Mouse (Mus musculus) megakaryocyte-erythroid progenitor cell, adult 5-6 weeks (primary cell): Measurements from ENCODE around the gene Gm20715. TPM values are rescaled to one million over a fixed set of nuclear protein-coding genes. Genes with fewer than 3 reads are reported as not detected.
"Not testable (repeated sequence)": the region's sequence is repeated elsewhere in the genome, so short reads cannot be mapped to it uniquely, and the experiment has no call there.

Source experiments
- ATAC-seq: replicated peaks from 2 replicates; pipeline ENCODE4 v1.8.0; 2016; ENCODE audit warnings: mild to moderate bottlenecking, inconsistent platforms; ENCODE audit not compliant: severe bottlenecking, poor library complexity, low FRiP score, low TSS enrichment
- total RNA-seq, 2 experiments: library from RNA; stranded (forward) in 1 of 2; stranded (reverse) in 1 of 2; fragments of 200-1000, 215-1000 nt in 1 of 2; fragments of >200 nt in 1 of 2; fragmentation: Nextera tagmentation in 1 of 2; gene quantifications; 2 replicates each; pipeline ENCODE4 v1.2.3; 2014 to 2017

Gene Gm20715
- total RNA-seq, 2 experiments from 2014 or later: not detected

GRCm38 (mm10) chr7:6415442-6415787 lies 5.3 kb downstream of the Gm20715 start:
- no peak for ATAC-seq

- no peak for ATAC-seq
These were observed 9.8 kb downstream of the Gm20715 start for GRCm38 (mm10) chr7:6419894-6420293.

- ATAC-seq: no peak
These were observed 19.3 kb downstream of the Gm20715 start for GRCm38 (mm10) chr7:6429381-6429780.

- ATAC-seq: peak; percentile 86
These were observed 20.3 kb downstream of the Gm20715 start for GRCm38 (mm10) chr7:6430342-6430741.

- ATAC-seq: no peak
These were observed 28.3 kb downstream of the Gm20715 start, which contains the start of gene Olfr1344 for GRCm38 (mm10) chr7:6438388-6438787. Olfr1344 (plus strand) TSS chr7:6438688.

- no peak for ATAC-seq
These were observed 31.1 kb downstream of the Gm20715 start for GRCm38 (mm10) chr7:6441173-6441572.

GRCm38 (mm10) chr7:6447771-6448170 lies 37.7 kb downstream of the Gm20715 start:
- no peak for ATAC-seq

GRCm38 (mm10) chr7:6455868-6456267 lies 45.8 kb downstream of the Gm20715 start, which contains the start of gene Olfr1336:
Olfr1336 (plus strand) TSS chr7:6456168.
- ATAC-seq: no peak

- no peak for ATAC-seq
These were observed 46.3 kb downstream of the Gm20715 start for GRCm38 (mm10) chr7:6456399-6456798.

GRCm38 (mm10) chr7:6466951-6467350 lies 56.9 kb downstream of the Gm20715 start, which contains the start of gene Olfr1346:
Olfr1346 (plus strand) TSS chr7:6467101.
- ATAC-seq: no peak

GRCm38 (mm10) chr7:6477633-6478032 lies 67.6 kb downstream of the Gm20715 start:
- ATAC-seq: not testable (repeated sequence)

- ATAC-seq: no peak
These were observed 76.8 kb downstream of the Gm20715 start, which contains the start of gene Olfr5 for GRCm38 (mm10) chr7:6486841-6487240. Olfr5 (minus strand) TSS chr7:6486941.

Other genes with a start within 250 kb of the Gm20715 start
- gene Zfp444, start 238.1 kb upstream of the Gm20715 start, total RNA-seq (2014; fragmentation: Nextera tagmentation): 4.1 and 11.9 TPM in 2 replicates
- 21.9 and 22.6 TPM in 2 replicates for gene Zfp444, start 238.1 kb upstream of the Gm20715 start, total RNA-seq (2017)
- not detected in 2 replicates for gene Galp, start 213.2 kb upstream of the Gm20715 start, total RNA-seq (2014; fragmentation: Nextera tagmentation)
- not detected in 2 replicates for gene Galp, start 213.2 kb upstream of the Gm20715 start, total RNA-seq (2017)
- not detected in 2 replicates for gene Zscan5b, start 188.0 kb upstream of the Gm20715 start, total RNA-seq (2014; fragmentation: Nextera tagmentation)
- gene Zscan5b, start 188.0 kb upstream of the Gm20715 start, total RNA-seq (2017): not detected in 2 replicates
- gene Epp13, start 157.6 kb upstream of the Gm20715 start, total RNA-seq (2014; fragmentation: Nextera tagmentation): not detected in 2 replicates
- gene Epp13, start 157.6 kb upstream of the Gm20715 start, total RNA-seq (2017): not detected in 2 replicates
- gene Zfp667, start 123.7 kb upstream of the Gm20715 start, total RNA-seq (2014; fragmentation: Nextera tagmentation): 2.5 and 3.5 TPM in 2 replicates
- 2.5 and 4.7 TPM in 2 replicates for gene Zfp667, start 123.7 kb upstream of the Gm20715 start, total RNA-seq (2017)
- 2.8 and 5.2 TPM in 2 replicates for gene Zfp583, start 79.0 kb upstream of the Gm20715 start, total RNA-seq (2014; fragmentation: Nextera tagmentation)
- gene Zfp583, start 79.0 kb upstream of the Gm20715 start, total RNA-seq (2017): 2.5 and 6.4 TPM in 2 replicates
- 0.11 and 0.87 TPM in 2 replicates for gene Gm3854, start 66.5 kb upstream of the Gm20715 start, total RNA-seq (2014; fragmentation: Nextera tagmentation)
- 0.30 and 1.1 TPM in 2 replicates for gene Gm3854, start 66.5 kb upstream of the Gm20715 start, total RNA-seq (2017)
- gene Zfp78, start 47.0 kb upstream of the Gm20715 start, total RNA-seq (2014; fragmentation: Nextera tagmentation): 2.8 and 7.0 TPM in 2 replicates
- gene Zfp78, start 47.0 kb upstream of the Gm20715 start, total RNA-seq (2017): 3.6 and 3.7 TPM in 2 replicates
- 0.49 and 1.4 TPM in 2 replicates for gene Zfp28, start 27.0 kb upstream of the Gm20715 start, total RNA-seq (2014; fragmentation: Nextera tagmentation)
- gene Zfp28, start 27.0 kb upstream of the Gm20715 start, total RNA-seq (2017): 0.89 and 6.2 TPM in 2 replicates
- not detected in 2 replicates for gene Smim17, start 11.6 kb upstream of the Gm20715 start, total RNA-seq (2014; fragmentation: Nextera tagmentation)
- not detected in 2 replicates for gene Smim17, start 11.6 kb upstream of the Gm20715 start, total RNA-seq (2017)
- gene Olfr1344, start 28.4 kb downstream of the Gm20715 start, total RNA-seq (2014; fragmentation: Nextera tagmentation): not detected in 2 replicates
- not detected in 2 replicates for gene Olfr1344, start 28.4 kb downstream of the Gm20715 start, total RNA-seq (2017)
- gene Olfr1336, start 45.9 kb downstream of the Gm20715 start, total RNA-seq (2014; fragmentation: Nextera tagmentation): not detected in 2 replicates
- not detected in 2 replicates for gene Olfr1336, start 45.9 kb downstream of the Gm20715 start, total RNA-seq (2017)
- gene Olfr1346, start 56.8 kb downstream of the Gm20715 start, total RNA-seq (2014; fragmentation: Nextera tagmentation): not detected in 2 replicates
- gene Olfr1346, start 56.8 kb downstream of the Gm20715 start, total RNA-seq (2017): not detected in 2 replicates
- gene Olfr5, start 76.7 kb downstream of the Gm20715 start, total RNA-seq (2014; fragmentation: Nextera tagmentation): not detected in 2 replicates
- gene Olfr5, start 76.7 kb downstream of the Gm20715 start, total RNA-seq (2017): not detected in 2 replicates
- not detected in 2 replicates for gene Olfr1347, start 89.5 kb downstream of the Gm20715 start, total RNA-seq (2014; fragmentation: Nextera tagmentation)
- gene Olfr1347, start 89.5 kb downstream of the Gm20715 start, total RNA-seq (2017): not detected in 2 replicates
- gene Olfr1348, start 98.5 kb downstream of the Gm20715 start, total RNA-seq (2014; fragmentation: Nextera tagmentation): not detected in 2 replicates
- not detected in 2 replicates for gene Olfr1348, start 98.5 kb downstream of the Gm20715 start, total RNA-seq (2017)
- gene Olfr1349, start 112.7 kb downstream of the Gm20715 start, total RNA-seq (2014; fragmentation: Nextera tagmentation): not detected in 2 replicates
- gene Olfr1349, start 112.7 kb downstream of the Gm20715 start, total RNA-seq (2017): not detected in 2 replicates
- gene Olfr1350, start 154.6 kb downstream of the Gm20715 start, total RNA-seq (2014; fragmentation: Nextera tagmentation): not detected in 2 replicates
- not detected in 2 replicates for gene Olfr1350, start 154.6 kb downstream of the Gm20715 start, total RNA-seq (2017)